Mouse (Mus musculus): ENCODE data around the gene Ccdc12.

DNA sequence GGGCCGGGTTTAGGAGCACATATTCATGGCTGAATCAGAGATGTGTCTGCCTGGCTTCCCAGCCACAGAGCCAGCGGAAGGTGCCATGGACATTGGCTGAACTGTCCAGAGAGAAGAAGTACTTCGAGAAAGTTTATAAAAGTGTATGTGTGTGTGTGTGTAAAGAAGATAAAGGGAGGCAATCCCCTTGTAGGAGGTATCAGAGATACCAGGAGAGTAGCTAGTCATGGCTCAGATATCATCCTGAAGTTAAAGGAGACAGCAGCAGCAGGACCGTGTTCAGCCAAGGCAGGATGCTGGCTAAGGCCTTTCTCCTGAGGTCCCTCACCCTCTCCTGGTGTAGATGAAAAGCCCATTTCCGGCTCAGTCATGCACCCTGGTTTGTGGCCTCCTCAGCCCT, 95.1 kb downstream of the Ccdc12 start:
- TF ChIP-seq GATA1 (IDR thresholded peaks at IDR 0.05; ENCODE audit: low read length) (no peak), TAL1 (IDR thresholded peaks at IDR 0.05; ENCODE audit: low read length) (no peak)

All from erythroblast, embryonic 14.5 days (primary cell).